Mouse (Mus musculus): ENCODE results near the gene Kcnj14.

Gene Kcnj14

GRCm38 (mm10) chr7:45794971-45795370 is 29.6 kb downstream of the Kcnj14 start:
- DNase-seq (ENCODE audit: low spot score) = no peak

DNA sequence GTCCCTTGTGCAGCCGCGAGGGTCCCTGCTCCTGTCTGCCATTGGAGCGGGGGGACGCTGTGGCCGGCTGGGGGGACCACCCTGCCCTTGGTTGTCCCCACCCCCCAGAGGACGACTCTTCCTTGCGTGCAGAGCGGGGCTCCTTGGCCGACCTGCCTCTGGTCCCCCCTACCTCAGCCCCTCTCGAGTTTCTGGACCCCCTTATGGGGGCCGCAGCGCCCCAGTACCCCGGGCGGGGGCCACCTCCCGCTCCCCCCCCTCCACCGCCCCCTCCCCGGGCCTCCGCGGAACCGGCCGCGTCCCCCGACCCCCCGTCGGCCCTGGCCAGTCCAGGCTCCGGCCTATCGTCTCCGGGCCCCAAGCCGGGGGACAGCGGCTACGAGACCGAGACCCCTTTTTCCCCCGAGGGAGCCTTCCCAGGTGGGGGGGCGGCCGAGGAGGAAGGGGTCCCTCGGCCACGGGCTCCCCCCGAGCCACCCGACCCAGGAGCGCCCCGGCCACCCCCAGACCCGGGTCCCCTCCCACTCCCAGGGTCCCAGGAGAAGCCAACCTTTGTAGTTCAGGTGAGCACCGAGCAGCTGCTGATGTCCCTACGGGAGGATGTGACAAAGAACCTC is 30.5 kb downstream of the Kcnj14 start:
- no peak for DNase-seq (ENCODE audit: low spot score)

- DNase-seq (ENCODE audit: low spot score) = no peak
Measured at GRCm38 (mm10) chr7:45793240-45793639, 31.3 kb downstream of the Kcnj14 start.

DNA sequence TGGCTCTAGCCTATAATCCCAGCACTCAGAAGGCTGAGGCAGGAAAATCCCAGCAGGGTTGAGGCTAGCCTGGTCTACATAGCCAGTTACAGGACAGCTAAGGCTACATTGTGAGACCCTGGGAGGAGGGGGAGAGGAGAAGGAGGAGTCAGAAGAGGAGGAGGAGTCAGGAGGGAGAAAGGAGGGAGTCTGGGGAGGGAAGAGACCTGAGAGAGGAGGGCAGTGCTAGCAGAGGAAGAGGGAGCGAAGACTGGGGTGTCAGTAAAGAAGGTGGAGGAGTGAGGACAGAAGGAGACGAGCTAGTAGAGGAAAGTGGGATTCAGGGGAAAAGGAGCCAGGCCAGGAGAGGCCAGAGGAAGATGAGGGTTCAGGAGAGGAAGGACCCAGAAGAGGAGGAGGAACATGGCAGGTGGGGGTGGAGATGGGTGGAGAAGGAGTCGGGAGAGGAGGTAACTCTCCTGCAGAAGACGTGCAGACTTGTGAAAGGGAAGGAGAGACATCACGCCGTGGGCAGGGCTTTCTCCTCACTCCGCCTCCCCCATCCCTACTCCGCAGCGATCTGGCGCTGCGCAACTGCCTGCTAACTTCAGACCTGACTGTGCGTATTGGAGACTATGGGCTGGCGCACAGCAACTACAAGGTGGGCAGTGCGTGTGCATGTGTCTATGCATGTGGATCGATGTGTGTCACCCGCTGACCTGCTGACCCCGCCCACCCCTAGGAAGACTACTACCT is 32.7 kb downstream of the Kcnj14 start:
- no peak for DNase-seq (ENCODE audit: low spot score)

GRCm38 (mm10) chr7:45790721-45791120 is 33.9 kb downstream of the Kcnj14 start:
- no peak for DNase-seq (ENCODE audit: low spot score)

DNA sequence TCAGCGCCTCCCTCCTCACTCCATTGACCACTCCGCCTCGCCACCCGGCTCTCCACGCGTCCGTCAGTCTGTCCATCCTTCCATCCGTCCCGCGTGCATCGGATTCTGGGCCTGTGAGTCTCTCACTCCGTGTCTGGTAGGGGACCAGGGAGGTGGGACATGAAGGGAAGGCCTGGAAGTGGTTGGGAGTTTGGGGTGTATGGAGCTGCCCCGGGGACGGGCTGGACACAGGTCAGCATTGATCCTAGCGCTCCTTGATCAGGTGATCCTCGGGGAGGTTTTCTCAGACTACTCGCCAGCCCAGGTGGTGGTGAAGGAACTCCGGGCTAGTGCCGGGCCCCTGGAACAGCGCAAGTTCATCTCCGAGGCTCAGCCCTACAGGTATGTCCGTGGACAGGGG is 36.9 kb downstream of the Kcnj14 start:
- no peak for DNase-seq (ENCODE audit: low spot score)

DNA sequence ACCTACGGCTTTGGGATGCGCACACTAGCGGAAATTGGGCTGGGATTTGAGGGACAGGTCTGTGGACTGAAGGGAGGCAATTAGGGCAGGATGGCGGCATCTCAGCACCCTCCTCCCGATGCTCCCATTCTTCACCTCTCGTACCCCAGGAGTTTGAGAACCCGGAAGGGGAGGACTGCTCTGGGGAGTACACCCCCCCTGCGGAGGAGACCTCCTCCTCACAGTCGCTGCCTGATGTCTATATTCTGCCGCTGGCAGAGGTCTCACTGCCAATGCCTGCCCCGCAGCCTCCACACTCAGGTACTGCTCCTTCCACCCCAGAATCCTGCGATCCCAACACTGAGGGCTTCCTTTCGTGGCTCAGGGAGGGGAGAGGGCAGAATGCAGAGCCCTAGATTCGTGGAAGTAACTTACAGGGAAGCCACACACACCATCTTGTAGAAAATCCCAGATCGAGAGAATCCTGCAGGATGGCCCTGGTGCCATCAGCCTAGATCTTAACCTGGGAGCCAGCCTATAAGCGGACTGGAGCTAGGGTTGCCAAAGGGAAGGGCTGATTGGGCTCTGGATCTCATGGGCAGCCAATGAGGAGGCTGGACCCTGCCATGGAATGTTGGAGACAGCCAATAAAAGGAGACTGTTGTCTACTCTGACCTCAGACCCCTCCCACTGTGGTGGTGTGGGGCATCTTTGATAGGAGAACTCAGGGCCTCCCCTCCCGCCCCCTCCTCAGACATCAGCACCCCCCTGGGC is 37.7 kb downstream of the Kcnj14 start:
- DNase-seq (ENCODE audit: low spot score) = no peak

- DNase-seq (ENCODE audit: low spot score) = no peak
Measured at GRCm38 (mm10) chr7:45786136-45786578, 38.4 kb downstream of the Kcnj14 start.

DNA sequence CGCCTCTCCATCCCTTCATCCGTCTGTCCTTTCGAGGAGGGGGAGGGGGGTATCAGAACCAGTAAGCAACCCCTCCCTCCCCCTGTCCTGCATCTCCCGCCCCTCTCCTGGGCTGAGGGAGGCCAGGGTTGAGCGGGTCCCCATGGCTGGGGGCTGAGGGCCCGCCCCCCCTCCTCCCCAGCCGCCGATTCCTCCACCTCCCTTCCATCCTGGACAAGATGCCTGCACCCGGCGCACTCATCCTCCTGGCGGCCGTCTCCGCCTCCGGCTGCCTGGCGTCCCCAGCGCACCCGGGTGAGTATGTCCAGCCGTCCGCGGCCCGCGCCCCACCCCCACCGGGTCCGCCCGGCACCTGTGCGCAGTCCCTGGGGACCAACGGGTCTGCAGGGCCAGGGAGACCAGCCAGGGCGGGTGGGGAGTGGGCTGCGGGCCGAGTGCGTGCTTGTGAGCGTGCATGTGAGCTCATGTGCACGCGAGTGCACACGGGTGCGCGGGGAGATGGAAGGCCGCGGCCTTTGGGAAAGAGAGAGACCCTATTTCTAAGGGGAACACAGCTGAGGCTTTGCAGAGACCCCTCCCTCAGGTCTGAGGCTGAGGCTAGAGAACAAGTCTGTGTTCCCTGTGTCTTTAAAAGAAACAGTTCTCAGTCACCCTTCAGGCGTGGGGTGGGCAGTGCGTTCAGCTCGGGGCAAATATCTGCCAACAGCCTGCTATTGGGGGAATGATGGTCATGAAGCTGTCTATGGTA is 39.0 kb downstream of the Kcnj14 start:
- DNase-seq (ENCODE audit: low spot score) = no peak

- DNase-seq (ENCODE audit: low spot score) = no peak
Measured at GRCm38 (mm10) chr7:45784524-45785372, 39.8 kb downstream of the Kcnj14 start, which contains the start of gene Sult2b1. Gene Sult2b1, minus strand, starts transcription at chr7:45784669.

DNA sequence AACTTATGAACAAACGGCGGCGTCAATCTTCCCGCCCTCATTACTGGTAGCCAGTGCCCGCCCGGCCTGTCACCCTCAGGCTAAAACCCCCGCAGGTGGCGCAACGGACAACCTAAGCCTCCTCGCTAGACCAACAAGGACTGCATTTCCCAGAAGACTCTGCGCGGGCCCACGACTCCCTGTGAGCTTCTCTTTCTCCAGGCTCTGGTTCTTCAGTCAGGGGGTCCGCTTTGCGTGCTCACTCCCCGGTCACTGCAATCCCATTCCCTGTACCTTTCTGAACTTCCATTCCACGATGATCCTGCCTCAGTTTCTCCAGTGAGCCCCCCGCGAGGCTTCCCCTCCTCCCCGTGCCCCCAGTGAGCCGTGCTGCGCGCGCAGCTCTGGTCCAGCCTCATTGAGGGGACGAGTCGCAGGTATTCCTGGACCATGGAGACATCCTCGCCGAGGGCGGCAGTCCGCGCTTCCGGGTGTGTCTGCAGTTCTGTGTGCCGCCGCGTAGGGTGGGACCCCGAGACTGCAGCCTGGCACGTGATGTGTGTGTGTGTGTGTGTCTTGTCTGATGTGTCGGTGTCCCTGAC is 41.0 kb downstream of the Kcnj14 start, which contains the start of gene Lmtk3:
TSS of gene Lmtk3 (plus strand) at position 228 of the 581 bp plus-strand sequence.
- no peak for DNase-seq (ENCODE audit: low spot score)

- no peak for DNase-seq (ENCODE audit: low spot score)
Measured at GRCm38 (mm10) chr7:45782271-45782670, 42.3 kb downstream of the Kcnj14 start.

GRCm38 (mm10) chr7:45779081-45779641 is 45.4 kb downstream of the Kcnj14 start:
- no peak for DNase-seq (ENCODE audit: low spot score)

DNA sequence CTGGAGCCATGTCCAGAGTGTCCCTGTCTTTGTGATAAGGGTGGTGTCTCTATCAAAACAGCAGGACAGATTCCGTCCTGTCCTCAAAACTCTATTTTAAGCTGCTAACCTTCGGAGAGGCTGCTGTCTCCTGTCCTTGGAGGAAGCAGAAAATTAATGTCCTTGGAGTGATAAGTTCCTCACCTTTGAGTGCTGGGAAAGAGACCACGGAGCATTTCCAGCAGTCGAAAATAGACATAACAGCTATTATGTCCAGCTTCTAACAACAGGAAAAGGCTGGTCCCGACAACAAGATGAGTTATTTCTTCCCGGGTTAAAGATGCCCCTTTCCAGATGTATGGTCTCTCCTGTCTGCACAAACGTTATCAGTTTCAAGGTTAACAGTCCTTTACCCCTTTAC is 49.3 kb downstream of the Kcnj14 start:
- no peak for DNase-seq (ENCODE audit: low spot score)

DNA sequence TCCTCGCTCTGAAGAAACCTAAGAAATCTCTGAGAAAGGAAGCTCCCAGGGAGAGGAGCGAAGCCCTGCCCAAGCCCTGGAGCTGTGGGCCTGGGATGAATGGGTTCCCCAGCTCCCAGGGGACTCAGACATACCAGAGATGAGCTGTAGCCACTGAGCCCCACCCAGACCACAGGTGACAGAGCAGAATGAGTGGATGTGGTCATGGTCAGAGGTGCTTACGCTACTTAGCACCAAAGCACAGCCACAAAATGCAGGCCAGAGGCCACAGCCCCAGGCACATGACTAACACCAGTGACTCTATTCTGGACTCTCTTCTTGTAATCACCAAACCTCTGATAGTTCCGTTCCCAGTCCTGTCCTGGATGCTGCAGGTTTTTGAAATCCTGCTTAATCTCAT is 53.5 kb downstream of the Kcnj14 start:
- no peak for DNase-seq (ENCODE audit: low spot score)

GRCm38 (mm10) chr7:45770427-45771082 is 54.0 kb downstream of the Kcnj14 start:
- no peak for DNase-seq (ENCODE audit: low spot score)

DNA sequence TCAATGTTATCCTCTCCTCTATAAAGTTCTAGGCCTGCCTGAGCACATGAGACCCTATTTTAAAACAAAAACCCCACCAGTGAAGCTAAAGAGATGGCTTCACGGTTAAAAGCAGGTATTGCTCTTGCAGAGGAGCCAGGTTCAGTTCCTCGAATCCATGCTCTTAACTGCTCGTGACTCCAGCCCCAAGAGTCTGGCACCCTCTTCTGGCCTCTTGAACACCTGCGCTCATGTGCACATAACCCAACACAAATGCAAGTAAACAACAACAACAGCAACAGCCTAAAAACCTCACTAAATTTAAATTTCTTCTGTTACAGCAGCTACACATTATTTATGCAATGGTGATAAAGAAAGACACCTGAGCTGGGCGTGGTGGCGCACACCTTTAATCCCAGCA is 57.1 kb downstream of the Kcnj14 start:
- no peak for DNase-seq (ENCODE audit: low spot score)

DNA sequence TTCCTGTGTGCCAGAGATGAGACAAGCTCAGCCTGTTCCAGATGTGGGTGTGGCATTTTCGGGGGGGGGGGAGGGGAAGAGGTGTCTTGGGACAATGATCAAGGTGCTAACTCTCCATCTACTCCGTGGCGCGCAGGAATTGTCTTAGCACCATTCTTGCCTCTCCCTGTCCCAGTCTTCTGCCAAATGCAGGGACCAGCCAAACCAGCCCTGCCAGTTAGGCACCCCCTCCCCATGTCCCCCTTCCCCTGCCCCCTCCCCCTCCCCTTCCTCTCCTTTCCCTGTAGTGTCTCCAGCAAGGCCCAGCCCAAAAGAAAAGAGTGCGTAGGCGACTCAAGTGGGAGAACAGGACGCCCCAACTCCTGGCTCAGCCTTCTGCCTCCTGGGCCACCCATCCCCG is 57.8 kb downstream of the Kcnj14 start:
- DNase-seq (ENCODE audit: low spot score) = no peak

All from c-Kit-positive CD71-positive TER-119-positive erythroid progenitor cells, embryonic 14.5 days (primary cell).